Mouse (Mus musculus) forebrain, embryonic 13.5 days (tissue): ENCODE results near the gene Zcchc14. TPM values are rescaled to one million over a fixed set of nuclear protein-coding genes. Genes with fewer than 3 reads are reported as not detected.
A peak's percentile ranks its signal among the peaks of the same experiment; 100 is the strongest.
"Not testable (repeated sequence)": the region's sequence is repeated elsewhere in the genome, so short reads cannot be mapped to it uniquely, and the experiment has no call there.

ENCODE experiments used
- ATAC-seq: fragments of 200-750 bp; cut with Nextera tagmentation; 2 replicates; pipeline ENCODE4 v1.8.0; 2017
- H3K27ac ChIP-seq: fragments of 300-500 bp; sonication (generic); 2 replicates; pipeline ENCODE4 v1.5.1; 2015; ENCODE audit warnings: inconsistent platforms, mild to moderate bottlenecking, moderate library complexity
- H3K27me3 ChIP-seq: fragments of 300-500 bp; sonication (generic); 2 replicates; pipeline ENCODE4 v1.6.1; 2015; ENCODE audit warnings: mild to moderate bottlenecking, inconsistent platforms
- H3K36me3 ChIP-seq: fragments of 300-500 bp; sonication (generic); 2 replicates; pipeline ENCODE4 v1.6.1; 2015; ENCODE audit warnings: mild to moderate bottlenecking, inconsistent platforms; ENCODE audit not compliant: poor library complexity, severe bottlenecking
- H3K4me1 ChIP-seq: fragments of 300-500 bp; sonication (generic); 2 replicates; pipeline ENCODE4 v1.6.1; 2015; ENCODE audit warnings: inconsistent platforms
- H3K4me2 ChIP-seq: fragments of 300-500 bp; sonication (generic); 2 replicates; pipeline ENCODE4 v1.6.1; 2015; ENCODE audit warnings: inconsistent platforms, mild to moderate bottlenecking, moderate library complexity
- H3K4me3 ChIP-seq: fragments of 300-500 bp; sonication (generic); 2 replicates; pipeline ENCODE4 v1.5.1; 2015; ENCODE audit warnings: mild to moderate bottlenecking, inconsistent platforms
- H3K9ac ChIP-seq: fragments of 300-500 bp; sonication (generic); 2 replicates; pipeline ENCODE4 v1.6.1; 2015; ENCODE audit warnings: mild to moderate bottlenecking, inconsistent platforms
- H3K9me3 ChIP-seq: fragments of 300-500 bp; sonication (generic); replicated peaks from 2 replicates; pipeline ENCODE4 v1.6.1; 2016; ENCODE audit warnings: inconsistent platforms
- WGBS: fragments of 180-500 bp; shearing (Covaris S2); methylation state at CpG from one replicate; pipeline ENCODE4 v1.1.7; 2015; 5-methylcytosine and 5-hydroxymethylcytosine counted together
- polyA plus RNA-seq: library from polyadenylated mRNA; unstranded; fragments of >200 nt; fragmentation: Nextera tagmentation; extraction: Ambion mirVana; gene quantifications from 2 replicates; pipeline ENCODE4 v1.2.1, GENCODE M21; 2015

The Zcchc14 gene
- polyA plus RNA-seq, 1 experiment from 2014 or later = 30.0 TPM

- Histone ChIP-seq H3K9ac (no peak overlapping the region), H3K27ac (no peak overlapping the region), H3K4me2 (no peak overlapping the region), H3K27me3 (peaks cover 2% of the 10 kb centered on the region; the same call in 1 of the 2 replicates), H3K4me1 (no peaks in the 10 kb centered on the region), H3K9me3 (no peaks in the 10 kb centered on the region), H3K4me3 (no peak overlapping the region), H3K36me3 (no peaks in the 10 kb centered on the region)
- no peak for ATAC-seq
- WGBS = 89% methylated on average over 4 of the region's 4 CpGs
Observed at GRCm38 (mm10) chr8:121680896-121681295, 28.2 kb upstream of the Zcchc14 start.

- Histone ChIP-seq H3K4me3 (no peak overlapping the region), H3K9ac (no peak overlapping the region), H3K9me3 (no peaks in the 10 kb centered on the region), H3K27me3 (peaks cover 2% of the 10 kb centered on the region; the same call in 1 of the 2 replicates), H3K36me3 (no peaks in the 10 kb centered on the region), H3K27ac (no peak overlapping the region), H3K4me2 (no peak overlapping the region), H3K4me1 (no peaks in the 10 kb centered on the region)
- 69% methylated on average over 5 of the region's 5 CpGs for WGBS
- ATAC-seq = no peak
Observed at GRCm38 (mm10) chr8:121678696-121679095, 26.0 kb upstream of the Zcchc14 start.

- no peaks in the 10 kb centered on the region for H3K36me3 ChIP-seq
- no peak for ATAC-seq
- H3K27ac ChIP-seq = no peak overlapping the region
- WGBS = 64% methylated on average over 20 of the region's 20 CpGs
- no peak overlapping the region for H3K9ac ChIP-seq
- H3K27me3 ChIP-seq = peaks cover 2% of the 10 kb centered on the region; the same call in 1 of the 2 replicates
- H3K4me1 ChIP-seq = no peaks in the 10 kb centered on the region
- H3K4me2 ChIP-seq = no peak overlapping the region
- H3K9me3 ChIP-seq = no peaks in the 10 kb centered on the region
- no peak overlapping the region for H3K4me3 ChIP-seq
Observed at GRCm38 (mm10) chr8:121675701-121676100, 23.0 kb upstream of the Zcchc14 start.

- Histone ChIP-seq H3K4me3 (no peak overlapping the region), H3K27ac (no peak overlapping the region), H3K4me1 (no peaks in the 10 kb centered on the region), H3K9me3 (no peaks in the 10 kb centered on the region), H3K27me3 (peaks cover 2% of the 10 kb centered on the region; the same call in 1 of the 2 replicates), H3K9ac (no peak overlapping the region), H3K4me2 (no peak overlapping the region), H3K36me3 (no peaks in the 10 kb centered on the region)
- no peak for ATAC-seq
- 75% methylated on average over 3 of the region's 3 CpGs for WGBS
Observed at GRCm38 (mm10) chr8:121675161-121675560, 22.5 kb upstream of the Zcchc14 start.

- Histone ChIP-seq H3K4me3 (no peak overlapping the region), H3K4me1 (0 out of 2 replicates have a peak, but pooled peaks cover 1% of the 10 kb centered on the region), H3K27me3 (peaks cover 2% of the 10 kb centered on the region; the same call in 1 of the 2 replicates), H3K9me3 (no peaks in the 10 kb centered on the region), H3K36me3 (no peaks in the 10 kb centered on the region), H3K4me2 (no peak overlapping the region), H3K9ac (no peak overlapping the region), H3K27ac (no peak overlapping the region)
- 58% methylated on average over 5 of the region's 5 CpGs for WGBS
- ATAC-seq = no peak
Observed at GRCm38 (mm10) chr8:121674524-121674923, 21.8 kb upstream of the Zcchc14 start.

- H3K36me3 ChIP-seq = no peaks in the 10 kb centered on the region
- H3K4me3 ChIP-seq = no peak overlapping the region
- no peak overlapping the region for H3K9ac ChIP-seq
- H3K27me3 ChIP-seq = peaks cover 2% of the 10 kb centered on the region; the same call in 1 of the 2 replicates
- 82% methylated on average over 5 of the region's 5 CpGs for WGBS
- ATAC-seq = peak; percentile 89
- H3K27ac ChIP-seq = peak overlapping the region; percentile 31; the same call in 1 of the 2 replicates
- H3K4me2 ChIP-seq = no peak overlapping the region
- peaks cover 7% of the 10 kb centered on the region; the same call in 1 of the 2 replicates for H3K4me1 ChIP-seq
- H3K9me3 ChIP-seq = no peaks in the 10 kb centered on the region
Observed at GRCm38 (mm10) chr8:121673917-121674316, 21.2 kb upstream of the Zcchc14 start.

GRCm38 (mm10) chr8:121673153-121673552 is 20.5 kb upstream of the Zcchc14 start:
- Histone ChIP-seq H3K36me3 (no peaks in the 10 kb centered on the region), H3K9ac (no peak overlapping the region), H3K27me3 (no peaks in the 10 kb centered on the region), H3K4me1 (peaks cover 15% of the 10 kb centered on the region), H3K27ac (peak overlapping the region; percentile 31; the same call in 1 of the 2 replicates), H3K4me3 (no peak overlapping the region), H3K9me3 (no peaks in the 10 kb centered on the region), H3K4me2 (no peak overlapping the region)
- WGBS = 64% methylated on average over 4 of the region's 4 CpGs
- no peak for ATAC-seq

GRCm38 (mm10) chr8:121669208-121669607 is 16.5 kb upstream of the Zcchc14 start:
- peak; percentile 25; the same call in 1 of the 2 replicates for ATAC-seq
- 0 out of 2 replicates have a peak overlapping the region, but pooled peaks have one; percentile 10 for H3K4me3 ChIP-seq
- peaks cover 27% of the 10 kb centered on the region for H3K4me1 ChIP-seq
- peak overlapping the region; percentile 26 for H3K9ac ChIP-seq
- H3K36me3 ChIP-seq = no peaks in the 10 kb centered on the region
- peak overlapping the region; percentile 24; the same call in 1 of the 2 replicates for H3K4me2 ChIP-seq
- no peaks in the 10 kb centered on the region for H3K9me3 ChIP-seq
- WGBS = 22% methylated on average over 8 of the region's 8 CpGs
- peak overlapping the region; percentile 79 for H3K27ac ChIP-seq
- H3K27me3 ChIP-seq = no peaks in the 10 kb centered on the region

- H3K4me2 ChIP-seq = peak overlapping the region; percentile 24; the same call in 1 of the 2 replicates
- 50% methylated on average over 6 of the region's 6 CpGs for WGBS
- ATAC-seq = peak; percentile 96
- peak overlapping the region; percentile 79 for H3K27ac ChIP-seq
- H3K9ac ChIP-seq = peak overlapping the region; percentile 26
- H3K4me3 ChIP-seq = no peak overlapping the region
- no peaks in the 10 kb centered on the region for H3K36me3 ChIP-seq
- peaks cover 27% of the 10 kb centered on the region for H3K4me1 ChIP-seq
- H3K27me3 ChIP-seq = 0 out of 2 replicates have a peak, but pooled peaks cover 3% of the 10 kb centered on the region
- no peaks in the 10 kb centered on the region for H3K9me3 ChIP-seq
Observed at GRCm38 (mm10) chr8:121668553-121668952, 15.9 kb upstream of the Zcchc14 start.

- not testable (repeated sequence) for H3K9ac ChIP-seq, ATAC-seq
- peak overlapping the region; percentile 79 for H3K27ac ChIP-seq
Observed at GRCm38 (mm10) chr8:121667936-121668500, 15.3 kb upstream of the Zcchc14 start.

GRCm38 (mm10) chr8:121665329-121665728 is 12.6 kb upstream of the Zcchc14 start:
- Histone ChIP-seq H3K27me3 (0 out of 2 replicates have a peak, but pooled peaks cover 4% of the 10 kb centered on the region), H3K9ac (peak overlapping the region; percentile 48), H3K36me3 (no peaks in the 10 kb centered on the region), H3K27ac (peak overlapping the region; percentile 59), H3K4me2 (peak overlapping the region; percentile 41), H3K9me3 (no peaks in the 10 kb centered on the region), H3K4me3 (no peak overlapping the region), H3K4me1 (peaks cover 27% of the 10 kb centered on the region)
- 9% methylated on average over 16 of the region's 16 CpGs for WGBS
- no peak for ATAC-seq

More at GRCm38 (mm10) chr8:121667936-121668500, 15.3 kb upstream of the Zcchc14 start:
- H3K36me3 ChIP-seq, H3K4me3 ChIP-seq, H3K27me3 ChIP-seq, H3K4me2 ChIP-seq, H3K9me3 ChIP-seq: not testable (repeated sequence)
- WGBS = 67% methylated on average over 9 of the region's 9 CpGs
- H3K4me1 ChIP-seq = peaks cover 27% of the 10 kb centered on the region

- 92% methylated on average over 12 of the region's 12 CpGs for WGBS
Observed at GRCm38 (mm10) chr8:121663101-121663500, 10.4 kb upstream of the Zcchc14 start.

More at GRCm38 (mm10) chr8:121663101-121663500, 10.4 kb upstream of the Zcchc14 start:
- no peak overlapping the region for H3K4me2 ChIP-seq
- no peak overlapping the region for H3K9ac ChIP-seq
- H3K9me3 ChIP-seq = no peaks in the 10 kb centered on the region
- ATAC-seq = no peak
- H3K36me3 ChIP-seq = no peaks in the 10 kb centered on the region
- no peak overlapping the region for H3K4me3 ChIP-seq
- peaks cover 11% of the 10 kb centered on the region for H3K4me1 ChIP-seq
- H3K27ac ChIP-seq = no peak overlapping the region
- 0 out of 2 replicates have a peak, but pooled peaks cover 4% of the 10 kb centered on the region for H3K27me3 ChIP-seq
